Mouse (Mus musculus): Measurements from ENCODE around the gene Got1. TPM values are rescaled to one million over a fixed set of nuclear protein-coding genes. Genes with fewer than 3 reads are reported as not detected.

The Got1 gene
- total and polyA plus RNA-seq, 3 experiments = 12.7 to 60.3 (median 57.9) TPM

DNA sequence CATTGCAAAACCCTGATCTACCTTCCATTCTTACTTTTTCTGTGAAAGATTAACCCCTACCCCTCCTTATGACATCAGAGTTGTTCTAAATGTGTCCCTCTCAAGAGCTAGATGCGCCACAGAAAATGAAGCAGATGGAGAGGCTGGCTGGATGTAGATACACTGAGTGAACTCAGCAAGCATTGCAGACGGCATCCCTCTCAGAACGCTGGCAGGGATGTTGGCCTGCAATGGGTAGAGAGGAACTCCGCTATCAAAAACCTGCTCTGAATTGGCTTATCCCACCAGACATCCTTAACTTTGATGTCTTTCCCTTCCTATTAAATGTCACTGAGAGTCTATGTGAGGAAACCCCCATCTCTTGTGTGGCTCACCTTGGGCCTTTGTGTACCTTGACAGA is 37.4 kb upstream of the Got1 start:
- TF ChIP-seq GATA2 (IDR thresholded peaks at IDR 0.05; ENCODE audit: borderline replicate concordance, low read depth, low read length) (no peak), POLR2AphosphoS5 (IDR thresholded peaks at IDR 0.05; ENCODE audit: insufficient replicate concordance, low read depth, low read length) (no peak)
- ATAC-seq (ENCODE audit: extremely low read depth, insufficient number of reproducible peaks, low FRiP score, poor library complexity, severe bottlenecking) = no peak
- H3K4me1 ChIP-seq (ENCODE audit: insufficient read depth, low read depth, low read length) = no peaks in the 10 kb centered on the region
- H3K27me3 ChIP-seq (ENCODE audit: insufficient read depth, low read length) = peaks cover 3% of the 10 kb centered on the region; the same call in 1 of the 2 replicates
- DNase-seq (ENCODE audit: low spot score) = no peak
- no peak overlapping the region for H3K4me3 ChIP-seq (ENCODE audit: low read depth, low read length)
- no peaks in the 10 kb centered on the region for H3K36me3 ChIP-seq (replicated peaks)
- H3K9me3 ChIP-seq (replicated peaks) = no peaks in the 10 kb centered on the region

DNA sequence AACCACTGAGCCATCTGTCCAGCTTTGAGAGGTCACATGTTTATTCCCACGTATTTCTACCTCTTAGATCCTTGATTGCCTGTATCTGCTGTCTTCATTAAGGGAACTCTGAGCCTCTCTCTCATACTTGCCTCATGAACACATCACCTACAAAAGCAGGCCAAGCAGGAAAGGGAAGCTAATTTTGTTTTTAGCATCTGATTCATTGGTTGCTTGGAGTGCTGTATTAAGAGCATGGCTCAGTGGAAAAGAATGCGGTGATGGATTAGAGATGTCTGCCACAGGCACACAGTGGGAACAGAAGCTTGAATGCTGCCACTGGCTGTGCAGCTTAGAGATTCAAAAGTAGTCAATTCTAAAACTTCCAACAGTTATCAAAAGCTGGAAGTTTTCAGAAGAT is 35.8 kb upstream of the Got1 start:
- Histone ChIP-seq H3K4me1 (ENCODE audit: insufficient read depth, low read depth, low read length) (no peaks in the 10 kb centered on the region), H3K9me3 (replicated peaks) (no peaks in the 10 kb centered on the region), H3K4me3 (ENCODE audit: low read depth, low read length) (no peak overlapping the region), H3K36me3 (replicated peaks) (no peaks in the 10 kb centered on the region), H3K27me3 (ENCODE audit: insufficient read depth, low read length) (peaks cover 8% of the 10 kb centered on the region)
- DNase-seq (ENCODE audit: low spot score) (no peak), ATAC-seq (ENCODE audit: extremely low read depth, insufficient number of reproducible peaks, low FRiP score, poor library complexity, severe bottlenecking) (no peak)
- TF ChIP-seq POLR2AphosphoS5 (IDR thresholded peaks at IDR 0.05; ENCODE audit: insufficient replicate concordance, low read depth, low read length) = no peak
- TF ChIP-seq CTCF (IDR thresholded peaks at IDR 0.05; ENCODE audit: low read depth, low read length) = no peak
- TF ChIP-seq GATA1 (IDR thresholded peaks at IDR 0.05; ENCODE audit: borderline replicate concordance, low read length) = no peak
- TF ChIP-seq GATA2 (IDR thresholded peaks at IDR 0.05; ENCODE audit: borderline replicate concordance, low read depth, low read length) = no peak
- TF ChIP-seq TAL1 (conservative IDR thresholded peaks at IDR 0.05; ENCODE audit: low read depth, low read length) = no peak

DNA sequence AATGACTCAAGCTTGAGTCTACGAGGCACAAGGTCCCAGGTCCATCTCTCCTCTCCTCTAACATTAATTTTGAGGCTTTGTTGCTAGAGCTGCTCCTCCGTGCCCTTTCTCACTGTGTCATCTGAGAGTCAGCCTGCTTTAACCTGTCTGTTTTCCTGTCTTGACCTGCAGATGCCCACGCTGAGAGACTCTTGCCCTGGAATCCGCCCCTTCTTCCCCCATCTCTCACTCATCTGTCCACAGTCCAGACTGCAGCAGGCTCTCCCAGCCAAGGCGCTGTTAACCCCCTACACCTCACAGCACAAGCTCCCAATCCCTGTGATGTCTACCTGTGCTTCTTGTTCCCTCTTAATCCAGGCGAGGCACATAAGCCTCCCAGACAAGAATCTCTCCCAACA is 27.1 kb upstream of the Got1 start:
- Histone ChIP-seq H3K36me3 (replicated peaks) (no peaks in the 10 kb centered on the region), H3K4me3 (ENCODE audit: low read depth, low read length) (no peak overlapping the region), H3K4me1 (ENCODE audit: insufficient read depth, low read depth, low read length) (no peaks in the 10 kb centered on the region), H3K9me3 (replicated peaks) (no peaks in the 10 kb centered on the region), H3K27me3 (ENCODE audit: insufficient read depth, low read length) (peaks cover 31% of the 10 kb centered on the region)
- DNase-seq (ENCODE audit: low spot score) (no peak), ATAC-seq (ENCODE audit: extremely low read depth, insufficient number of reproducible peaks, low FRiP score, poor library complexity, severe bottlenecking) (no peak)
- TF ChIP-seq GATA1 (IDR thresholded peaks at IDR 0.05; ENCODE audit: borderline replicate concordance, low read length) (no peak), CTCF (IDR thresholded peaks at IDR 0.05; ENCODE audit: low read depth, low read length) (no peak)

DNA sequence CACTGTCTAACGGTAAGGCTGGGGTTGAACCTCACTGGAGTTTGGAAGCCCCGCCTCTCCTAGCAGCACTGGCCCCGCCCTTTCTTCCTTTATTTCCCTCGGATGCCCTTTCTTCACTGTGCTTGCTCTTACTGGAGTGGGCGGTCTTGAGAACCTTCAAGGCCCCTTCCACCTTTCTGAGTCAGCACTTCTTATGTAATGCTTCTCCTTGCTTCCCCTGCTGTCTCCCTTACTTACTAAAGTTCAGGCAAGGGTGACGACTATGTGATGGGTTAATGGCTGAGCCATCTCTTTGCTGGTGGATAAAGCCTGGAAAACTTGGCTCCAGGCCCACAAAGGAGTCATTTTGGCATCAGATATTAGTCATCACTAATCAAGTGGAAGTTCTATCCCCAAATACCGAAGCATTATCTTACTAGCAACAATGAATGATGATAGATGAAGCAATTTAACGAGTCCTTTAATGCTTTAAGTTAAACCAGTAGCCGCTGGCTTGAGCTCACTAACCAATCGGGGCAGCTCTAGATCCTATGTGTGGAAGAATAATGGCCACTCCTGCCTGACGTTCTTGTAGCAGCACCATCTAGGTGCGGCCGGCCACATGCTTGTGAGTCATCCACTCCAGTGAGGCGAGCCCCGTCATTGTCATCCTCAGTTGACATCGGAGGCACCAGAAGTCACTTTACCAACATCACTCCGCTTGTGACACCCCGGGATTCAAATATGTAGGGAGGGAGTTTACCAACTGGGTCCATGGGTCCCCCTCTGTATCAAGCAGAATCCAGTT is 26.5 kb upstream of the Got1 start:
- no peaks in the 10 kb centered on the region for H3K9me3 ChIP-seq (replicated peaks)
- DNase-seq (ENCODE audit: low spot score) = no peak
- no peak for TF ChIP-seq CTCF (IDR thresholded peaks at IDR 0.05; ENCODE audit: low read depth, low read length)
- no peak for TF ChIP-seq GATA1 (IDR thresholded peaks at IDR 0.05; ENCODE audit: borderline replicate concordance, low read length)
- no peak for TF ChIP-seq TAL1 (conservative IDR thresholded peaks at IDR 0.05; ENCODE audit: low read depth, low read length)
- TF ChIP-seq POLR2AphosphoS5 (IDR thresholded peaks at IDR 0.05; ENCODE audit: insufficient replicate concordance, low read depth, low read length) = no peak
- TF ChIP-seq GATA2 (IDR thresholded peaks at IDR 0.05; ENCODE audit: borderline replicate concordance, low read depth, low read length) = no peak
- ATAC-seq (ENCODE audit: extremely low read depth, insufficient number of reproducible peaks, low FRiP score, poor library complexity, severe bottlenecking) = no peak
- H3K27me3 ChIP-seq (ENCODE audit: insufficient read depth, low read length) = peaks cover 28% of the 10 kb centered on the region
- no peaks in the 10 kb centered on the region for H3K36me3 ChIP-seq (replicated peaks)
- H3K4me1 ChIP-seq (ENCODE audit: insufficient read depth, low read depth, low read length) = no peaks in the 10 kb centered on the region
- H3K4me3 ChIP-seq (ENCODE audit: low read depth, low read length) = no peak overlapping the region

DNA sequence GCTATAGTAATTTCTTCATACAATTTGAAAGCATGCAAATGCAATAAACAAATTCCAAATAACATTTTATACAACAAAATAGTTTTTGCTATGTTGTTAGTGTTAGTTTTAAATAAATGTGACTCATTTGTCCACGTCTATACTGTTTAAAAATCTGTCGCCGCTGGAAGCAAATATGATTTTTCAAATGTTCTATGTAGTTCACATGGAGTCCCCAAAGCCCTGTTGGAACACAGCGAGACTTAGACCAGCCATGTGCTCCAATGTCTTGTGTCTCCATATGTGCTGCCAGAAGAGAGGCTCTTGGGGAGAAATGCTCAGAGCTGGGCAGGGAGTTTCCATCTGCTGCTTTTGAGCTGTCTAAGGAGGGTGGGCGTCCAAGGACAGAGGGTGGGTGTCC is 23.7 kb upstream of the Got1 start:
- H3K27me3 ChIP-seq (ENCODE audit: insufficient read depth, low read length) = peaks cover 33% of the 10 kb centered on the region
- TF ChIP-seq TAL1 (conservative IDR thresholded peaks at IDR 0.05; ENCODE audit: low read depth, low read length) (no peak), GATA1 (IDR thresholded peaks at IDR 0.05; ENCODE audit: borderline replicate concordance, low read length) (no peak), GATA2 (IDR thresholded peaks at IDR 0.05; ENCODE audit: borderline replicate concordance, low read depth, low read length) (no peak), CTCF (IDR thresholded peaks at IDR 0.05; ENCODE audit: low read depth, low read length) (no peak), POLR2AphosphoS5 (IDR thresholded peaks at IDR 0.05; ENCODE audit: insufficient replicate concordance, low read depth, low read length) (no peak)
- ATAC-seq (ENCODE audit: extremely low read depth, insufficient number of reproducible peaks, low FRiP score, poor library complexity, severe bottlenecking) (no peak), DNase-seq (ENCODE audit: low spot score) (no peak)
- no peak overlapping the region for H3K4me3 ChIP-seq (ENCODE audit: low read depth, low read length)
- no peaks in the 10 kb centered on the region for H3K4me1 ChIP-seq (ENCODE audit: insufficient read depth, low read depth, low read length)
- no peaks in the 10 kb centered on the region for H3K36me3 ChIP-seq (replicated peaks)
- no peaks in the 10 kb centered on the region for H3K9me3 ChIP-seq (replicated peaks)

DNA sequence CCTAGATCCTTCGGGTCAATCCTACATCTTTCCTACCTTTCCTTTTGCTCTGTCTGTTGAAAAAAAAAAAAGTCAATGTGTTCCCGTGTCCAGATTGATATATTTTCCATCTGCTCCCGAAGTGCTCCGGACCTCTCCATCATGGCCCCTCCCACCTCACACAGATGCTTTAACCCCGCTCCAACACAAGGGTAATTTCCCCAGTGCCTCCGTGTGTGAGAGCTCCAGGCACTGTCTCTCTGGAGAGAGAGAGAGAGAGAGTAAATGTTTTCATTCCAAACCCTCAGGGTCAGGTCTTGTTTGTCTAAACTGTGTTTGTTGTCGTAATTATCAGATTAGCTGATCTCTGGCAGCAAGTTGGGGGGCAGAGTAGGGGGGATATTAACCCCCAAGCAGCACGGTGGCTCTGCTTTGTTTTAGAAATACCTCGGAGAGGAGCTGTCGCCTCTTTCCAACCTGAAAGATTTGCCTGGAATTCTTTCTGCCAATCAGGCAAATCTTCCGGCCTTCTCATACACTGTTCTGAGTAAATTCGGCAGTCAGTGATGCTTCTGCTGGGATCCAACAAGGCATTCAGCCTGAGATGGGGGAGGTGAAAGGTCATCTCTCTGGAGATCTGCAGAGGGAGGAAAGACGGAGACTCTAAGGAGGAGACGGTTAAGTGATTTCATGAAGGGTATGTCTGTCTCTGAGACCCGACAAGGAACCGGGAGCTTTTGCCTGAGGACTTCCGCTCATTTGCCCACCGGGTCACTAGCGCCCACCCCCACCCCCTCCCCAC is 22.1 kb upstream of the Got1 start:
- no peak for ATAC-seq (ENCODE audit: extremely low read depth, insufficient number of reproducible peaks, low FRiP score, poor library complexity, severe bottlenecking)
- no peaks in the 10 kb centered on the region for H3K4me1 ChIP-seq (ENCODE audit: insufficient read depth, low read depth, low read length)
- H3K27me3 ChIP-seq (ENCODE audit: insufficient read depth, low read length) = peaks cover 31% of the 10 kb centered on the region
- TF ChIP-seq GATA2 (IDR thresholded peaks at IDR 0.05; ENCODE audit: borderline replicate concordance, low read depth, low read length) (no peak), CTCF (IDR thresholded peaks at IDR 0.05; ENCODE audit: low read depth, low read length) (no peak), TAL1 (conservative IDR thresholded peaks at IDR 0.05; ENCODE audit: low read depth, low read length) (no peak)
- DNase-seq (ENCODE audit: low spot score) = no peak
- H3K36me3 ChIP-seq (replicated peaks) = no peaks in the 10 kb centered on the region
- no peaks in the 10 kb centered on the region for H3K9me3 ChIP-seq (replicated peaks)
- H3K4me3 ChIP-seq (ENCODE audit: low read depth, low read length) = no peak overlapping the region
